Mouse (Mus musculus) heart, postnatal 0 days (tissue): ENCODE data around the gene Cyp4f37. TPM values are rescaled to one million over a fixed set of nuclear protein-coding genes. Genes with fewer than 3 reads are reported as not detected.

ENCODE experiments used
- ATAC-seq: fragments of 200-750 bp; cut with Nextera tagmentation; 2 replicates; pipeline ENCODE4 v1.8.0; 2017; ENCODE audit warnings: low read depth, moderate number of reproducible peaks, moderate library complexity; ENCODE audit not compliant: insufficient read depth
- DNase-seq: peaks from one replicate; pipeline ENCODE4 v3.0.0-alpha.2; 2016; ENCODE audit warnings: low spot score
- H3K27ac ChIP-seq: fragments of 300-500 bp; sonication (generic); 2 replicates; pipeline ENCODE4 v1.5.1; 2014; ENCODE audit warnings: low read depth, mild to moderate bottlenecking
- H3K27me3 ChIP-seq: fragments of 300-500 bp; sonication (generic); 2 replicates; pipeline ENCODE4 v1.6.1; 2014; ENCODE audit warnings: low read length, mixed read lengths; ENCODE audit not compliant: control insufficient read depth, insufficient read depth
- H3K36me3 ChIP-seq: fragments of 300-500 bp; sonication (generic); replicated peaks from 2 replicates; pipeline ENCODE4 v1.6.1; 2014; ENCODE audit warnings: low read length, mixed read lengths; ENCODE audit not compliant: control insufficient read depth, insufficient read depth
- H3K4me1 ChIP-seq: fragments of 300-500 bp; sonication (generic); 2 replicates; pipeline ENCODE4 v1.6.1; 2014; ENCODE audit warnings: antibody characterized with exemption; ENCODE audit not compliant: control insufficient read depth, insufficient read depth
- H3K4me2 ChIP-seq: fragments of 300-500 bp; sonication (generic); 2 replicates; pipeline ENCODE4 v1.6.1; 2014; ENCODE audit warnings: low read depth, mild to moderate bottlenecking, low read length, moderate library complexity
- H3K4me3 ChIP-seq: fragments of 300-500 bp; sonication (generic); 2 replicates; pipeline ENCODE4 v1.5.1; 2014; ENCODE audit warnings: low read depth, low read length
- H3K9ac ChIP-seq: fragments of 300-500 bp; sonication (generic); replicated peaks from 2 replicates; pipeline ENCODE4 v1.6.1; 2014; ENCODE audit warnings: low read depth, low read length, mixed read lengths
- H3K9me3 ChIP-seq: fragments of 300-500 bp; sonication (generic); replicated peaks from 2 replicates; pipeline ENCODE4 v1.6.1; 2016; ENCODE audit warnings: low read length; ENCODE audit not compliant: control insufficient read depth
- CTCF ChIP-seq: IDR thresholded peaks from 2 replicates; pipeline ENCODE4 v1.5.1; 2016; ENCODE audit warnings: antibody characterized with exemption, control low read depth, low read depth
- EP300 ChIP-seq: IDR thresholded peaks from 2 replicates; pipeline ENCODE4 v1.6.1; 2016; ENCODE audit warnings: antibody characterized with exemption, low read depth
- WGBS: fragments of 180-500 bp; shearing (Covaris S2); extraction: QIAGEN DNeasy Blood & Tissue Kit; methylation state at CpG from one replicate; pipeline ENCODE4 v1.1.7; 2014; 5-methylcytosine and 5-hydroxymethylcytosine counted together
- polyA plus RNA-seq: library from polyadenylated mRNA; unstranded; fragments of >200 nt; fragmentation: Nextera tagmentation; extraction: Ambion mirVana; gene quantifications from 2 replicates; pipeline ENCODE4 v1.2.1, GENCODE M21; 2015
- total RNA-seq: library from RNA; depleted of rRNA; stranded (reverse); fragments of >200 nt; gene quantifications from 2 replicates; pipeline ENCODE4 v1.2.3, GENCODE M21; 2014; ENCODE audit warnings: low replicate concordance; rRNA removed

Gene Cyp4f37
- total and polyA plus RNA-seq, 2 experiments from 2014 or later = not detected

DNA sequence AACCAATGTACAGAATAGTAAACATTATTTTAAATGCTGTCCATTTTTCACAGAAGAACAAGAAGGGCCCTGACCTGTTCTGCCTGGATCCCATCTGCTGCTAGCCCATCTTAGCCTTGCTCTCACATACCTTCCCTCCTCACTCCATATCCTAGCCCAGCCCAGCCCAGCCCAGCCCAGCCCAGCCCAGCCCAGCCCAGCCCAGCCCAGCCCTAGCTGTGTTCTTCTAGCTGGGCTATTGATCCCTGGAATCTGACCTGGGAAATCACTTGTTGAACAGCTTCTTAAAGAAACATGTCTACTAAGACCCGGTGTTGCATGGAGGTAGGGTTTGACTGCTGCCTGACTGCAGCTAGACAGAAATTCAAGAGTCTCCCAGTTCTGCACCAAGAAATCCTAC, 37.1 kb downstream of the Cyp4f37 start:
- Histone ChIP-seq H3K4me3 (no peak overlapping the region), H3K9ac (no peak overlapping the region), H3K4me2 (no peak overlapping the region), H3K4me1 (no peaks in the 10 kb centered on the region), H3K9me3 (no peaks in the 10 kb centered on the region), H3K27me3 (no peaks in the 10 kb centered on the region), H3K36me3 (no peaks in the 10 kb centered on the region), H3K27ac (no peak overlapping the region)
- DNase-seq (no peak), ATAC-seq (no peak)
- 67% methylated on average over 1 of the region's 1 CpGs for WGBS
- TF ChIP-seq CTCF (no peak), EP300 (no peak)

DNA sequence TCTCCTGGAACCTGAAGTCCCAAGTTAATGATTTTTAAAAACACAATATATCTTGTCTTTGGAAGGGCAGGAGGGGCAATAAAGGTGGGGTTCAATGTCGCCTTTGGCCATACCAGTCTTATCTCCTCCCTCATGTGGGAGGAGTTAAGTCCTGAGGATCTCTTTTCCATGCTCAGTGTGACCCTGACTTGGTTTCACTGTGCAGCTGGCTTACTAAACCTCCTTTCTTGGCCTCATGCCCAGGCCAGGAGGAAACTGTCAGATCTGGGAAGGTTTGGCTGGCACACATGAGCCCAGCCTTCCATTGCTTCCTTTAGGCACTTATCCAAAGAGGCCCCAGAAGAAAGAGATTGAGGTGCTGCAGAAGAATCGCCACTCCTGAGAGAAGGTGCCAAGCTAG, 37.6 kb downstream of the Cyp4f37 start, which contains the start of gene Cyp4f40:
Gene Cyp4f40, plus strand, starts transcription at position 189 of the 400 bp plus-strand sequence.
- Histone ChIP-seq H3K27ac (no peak within 1 kb of the TSS), H3K9me3 (no peaks in the 10 kb centered on the region), H3K4me2 (no peak within 1 kb of the TSS), H3K4me1 (no peaks in the 10 kb centered on the region), H3K27me3 (no peaks in the 10 kb centered on the region), H3K36me3 (no peaks in the 10 kb centered on the region), H3K9ac (no peak within 1 kb of the TSS), H3K4me3 (no peak within 1 kb of the TSS)
- TF ChIP-seq EP300 = no peak
- TF ChIP-seq CTCF = no peak
- DNase-seq = no peak
- 16% methylated on average over 2 of the region's 2 CpGs for WGBS
- ATAC-seq = peak; percentile 49; the same call in 1 of the 2 replicates

DNA sequence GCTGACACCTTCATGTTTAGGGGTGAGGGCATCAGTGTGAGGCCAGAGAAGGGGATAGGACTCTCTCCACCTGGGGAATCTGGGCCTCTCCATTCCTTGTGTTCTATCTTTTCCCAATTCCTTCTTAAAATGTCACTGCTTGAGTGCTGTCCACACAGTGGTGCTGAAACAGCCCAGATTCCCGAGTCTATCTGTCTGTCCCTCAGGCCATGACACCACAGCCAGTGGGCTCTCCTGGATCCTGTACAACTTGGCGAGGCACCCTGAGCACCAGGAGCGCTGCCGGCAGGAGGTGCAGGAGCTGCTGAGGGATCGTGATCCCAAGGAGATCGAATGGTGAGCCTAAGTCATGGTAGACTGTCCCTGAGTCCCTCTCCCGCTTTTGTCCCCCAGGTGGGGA, 52.9 kb downstream of the Cyp4f37 start:
- ATAC-seq (no peak), DNase-seq (no peak)
- H3K27ac ChIP-seq = no peak overlapping the region
- no peaks in the 10 kb centered on the region for H3K27me3 ChIP-seq
- H3K4me3 ChIP-seq = no peak overlapping the region
- no peaks in the 10 kb centered on the region for H3K9me3 ChIP-seq
- WGBS = 58% methylated on average over 7 of the region's 7 CpGs
- H3K36me3 ChIP-seq = no peaks in the 10 kb centered on the region
- no peak for TF ChIP-seq EP300
- TF ChIP-seq CTCF = no peak
- no peak overlapping the region for H3K4me2 ChIP-seq
- H3K9ac ChIP-seq = no peak overlapping the region
- H3K4me1 ChIP-seq = no peaks in the 10 kb centered on the region

DNA sequence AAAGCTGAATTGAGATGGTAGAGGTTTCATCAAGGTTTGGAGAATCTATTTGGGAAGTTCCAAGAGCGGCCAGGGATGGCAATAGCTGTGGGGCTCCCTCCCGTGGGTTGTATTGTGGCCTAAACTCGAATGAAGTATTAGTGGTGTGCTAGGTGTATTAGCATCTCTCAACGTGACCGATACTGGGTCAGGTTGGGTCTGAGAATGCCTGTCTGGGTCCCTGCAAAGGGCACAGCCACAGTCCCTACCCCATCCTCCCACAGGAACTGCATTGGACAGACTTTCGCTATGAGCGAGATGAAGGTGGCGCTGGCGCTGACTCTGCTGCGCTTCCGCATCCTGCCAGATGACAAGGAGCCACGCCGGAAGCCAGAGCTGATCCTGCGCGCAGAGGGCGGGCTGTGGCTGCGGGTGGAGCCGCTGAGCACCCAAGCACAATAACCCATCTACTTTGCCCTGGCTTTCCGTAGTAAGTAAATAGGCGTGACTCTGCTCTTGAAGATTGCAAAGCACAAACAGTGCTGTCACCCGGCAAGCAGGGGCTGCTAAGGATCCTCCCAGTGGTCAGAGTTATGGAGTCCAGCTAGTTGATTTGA, 55.0 kb downstream of the Cyp4f37 start:
- no peak for ATAC-seq
- Histone ChIP-seq H3K36me3 (no peaks in the 10 kb centered on the region), H3K4me3 (no peak overlapping the region), H3K9ac (no peak overlapping the region), H3K9me3 (no peaks in the 10 kb centered on the region), H3K27ac (no peak overlapping the region), H3K4me1 (no peaks in the 10 kb centered on the region), H3K27me3 (no peaks in the 10 kb centered on the region), H3K4me2 (no peak overlapping the region)
- DNase-seq = no peak
- TF ChIP-seq CTCF (no peak), EP300 (no peak)
- WGBS = 36% methylated on average over 21 of the region's 21 CpGs

DNA sequence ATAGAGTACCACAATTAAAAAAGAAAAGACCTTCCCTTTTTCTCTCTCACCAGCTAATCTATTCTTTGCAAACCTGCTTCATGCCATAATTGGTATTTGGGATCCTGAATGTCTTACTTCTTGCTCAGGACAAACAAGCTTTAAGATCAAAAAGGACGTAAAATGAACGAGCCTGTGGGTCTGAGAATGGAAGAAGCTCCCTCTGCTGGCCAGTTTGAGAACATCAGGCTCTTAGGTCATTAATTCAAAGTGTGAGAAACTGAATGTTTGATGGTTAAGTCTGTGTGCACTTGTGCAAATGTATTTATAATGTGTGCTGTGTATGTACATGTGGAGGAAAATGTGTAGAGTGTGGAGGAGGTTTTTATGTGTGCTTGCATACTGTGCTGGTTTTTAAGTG, 59.3 kb downstream of the Cyp4f37 start:
- Histone ChIP-seq H3K4me2 (no peak overlapping the region), H3K9ac (no peak overlapping the region), H3K4me3 (no peak overlapping the region), H3K27ac (no peak overlapping the region), H3K27me3 (no peaks in the 10 kb centered on the region), H3K9me3 (no peaks in the 10 kb centered on the region), H3K4me1 (no peaks in the 10 kb centered on the region), H3K36me3 (no peaks in the 10 kb centered on the region)
- peak; percentile 21 for DNase-seq
- no peak for TF ChIP-seq EP300
- TF ChIP-seq CTCF = peak; percentile 60
- WGBS = 23% methylated on average over 2 of the region's 2 CpGs
- no peak for ATAC-seq

DNA sequence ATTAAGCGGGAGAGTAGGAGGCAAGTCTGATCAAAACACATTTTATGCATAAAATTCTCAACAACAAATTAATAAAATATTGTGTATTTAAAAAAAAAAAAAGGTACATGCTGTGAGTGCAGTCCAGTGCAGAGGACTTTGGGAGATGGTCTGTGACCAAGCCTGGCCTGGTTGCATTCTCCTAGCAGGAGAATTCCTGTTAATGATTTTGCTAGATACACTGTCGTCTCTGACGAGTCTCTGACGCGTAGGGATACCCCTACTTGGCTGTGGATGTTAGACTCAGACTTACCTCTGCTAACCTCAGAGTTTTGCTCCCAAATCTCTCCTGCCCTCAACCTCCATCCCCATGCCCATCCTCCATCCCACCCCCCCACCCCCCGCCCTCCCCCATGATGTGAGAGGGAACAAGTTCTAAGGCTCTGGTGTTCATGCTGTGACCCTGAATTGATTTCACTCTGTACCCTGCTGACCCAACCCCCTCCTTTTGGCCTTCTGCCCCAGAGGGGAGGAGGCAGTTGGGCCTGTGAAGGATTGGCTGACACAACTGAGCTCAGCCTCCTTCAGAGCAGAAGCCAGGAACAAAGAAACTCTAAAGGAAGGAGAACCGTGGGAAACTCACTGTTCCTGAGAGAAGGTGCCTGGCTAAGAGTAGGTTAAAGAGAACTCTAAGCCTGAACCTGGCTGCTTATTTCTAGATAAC, 64.1 kb downstream of the Cyp4f37 start, which contains the start of gene Cyp4f15:
Gene Cyp4f15, plus strand, starts transcription at position 580 of the 703 bp plus-strand sequence.
- TF ChIP-seq EP300 = no peak
- TF ChIP-seq CTCF = no peak
- H3K4me3 ChIP-seq = no peak within 1 kb of the TSS
- H3K9ac ChIP-seq = no peak within 1 kb of the TSS
- no peak within 1 kb of the TSS for H3K4me2 ChIP-seq
- H3K36me3 ChIP-seq = no peaks in the 10 kb centered on the region
- H3K9me3 ChIP-seq = no peaks in the 10 kb centered on the region
- no peaks in the 10 kb centered on the region for H3K27me3 ChIP-seq
- no peak for ATAC-seq
- WGBS = 14% methylated on average over 7 of the region's 7 CpGs
- no peaks in the 10 kb centered on the region for H3K4me1 ChIP-seq
- DNase-seq = no peak
- no peak within 1 kb of the TSS for H3K27ac ChIP-seq

Other genes with a start within 250 kb of the Cyp4f37 start
- gene Wiz, start 231.9 kb upstream of the Cyp4f37 start, total RNA-seq = 14.2 and 21.4 TPM in 2 replicates
- 6.8 and 7.0 TPM in 2 replicates for gene Wiz, start 231.9 kb upstream of the Cyp4f37 start, polyA plus RNA-seq
- gene Rasal3, start 217.7 kb upstream of the Cyp4f37 start, total RNA-seq = 7.3 and 15.0 TPM in 2 replicates
- 0.40 TPM in 2 replicates for gene Rasal3, start 217.7 kb upstream of the Cyp4f37 start, polyA plus RNA-seq
- gene Pglyrp2, start 197.1 kb upstream of the Cyp4f37 start, total RNA-seq = not detected in 2 replicates
- gene Pglyrp2, start 197.1 kb upstream of the Cyp4f37 start, polyA plus RNA-seq = not detected in 2 replicates
- 0.23 and 4.0 TPM in 2 replicates for gene Cyp4f39, start 168.6 kb upstream of the Cyp4f37 start, total RNA-seq
- 0.14 and 0.16 TPM in 2 replicates for gene Cyp4f39, start 168.6 kb upstream of the Cyp4f37 start, polyA plus RNA-seq
- gene Cyp4f17, start 115.3 kb upstream of the Cyp4f37 start, total RNA-seq = 5.0 and 16.1 TPM in 2 replicates
- 5.9 and 6.1 TPM in 2 replicates for gene Cyp4f17, start 115.3 kb upstream of the Cyp4f37 start, polyA plus RNA-seq
- gene Cyp4f16, start 84.8 kb upstream of the Cyp4f37 start, total RNA-seq = 17.6 and 18.7 TPM in 2 replicates
- gene Cyp4f16, start 84.8 kb upstream of the Cyp4f37 start, polyA plus RNA-seq = 15.8 and 16.2 TPM in 2 replicates
- not detected in 2 replicates for gene Cyp4f40, start 37.6 kb downstream of the Cyp4f37 start, total RNA-seq
- not detected in 2 replicates for gene Cyp4f40, start 37.6 kb downstream of the Cyp4f37 start, polyA plus RNA-seq
- not detected in 2 replicates for gene Cyp4f15, start 64.3 kb downstream of the Cyp4f37 start, total RNA-seq
- gene Cyp4f15, start 64.3 kb downstream of the Cyp4f37 start, polyA plus RNA-seq = 0.12 TPM in 1 of 2 replicates, not detected in the other
- 19.6 and 21.0 TPM in 2 replicates for gene Zfp871, start 167.0 kb downstream of the Cyp4f37 start, total RNA-seq
- gene Zfp871, start 167.0 kb downstream of the Cyp4f37 start, polyA plus RNA-seq = 14.9 and 16.1 TPM in 2 replicates
- gene Zfp811, start 188.6 kb downstream of the Cyp4f37 start, total RNA-seq = 0.12 TPM in 1 of 2 replicates, not detected in the other
- gene Zfp811, start 188.6 kb downstream of the Cyp4f37 start, polyA plus RNA-seq = 0.31 and 0.69 TPM in 2 replicates
- 4.9 and 7.6 TPM in 2 replicates for gene Zfp799, start 209.0 kb downstream of the Cyp4f37 start, total RNA-seq
- gene Zfp799, start 209.0 kb downstream of the Cyp4f37 start, polyA plus RNA-seq = 4.3 and 5.7 TPM in 2 replicates